Mouse (Mus musculus) liver, adult 2 months (tissue): ENCODE data around the gene Schip1. TPM values are rescaled to one million over a fixed set of nuclear protein-coding genes. Genes with fewer than 3 reads are reported as not detected.

ENCODE experiments used
- DNase-seq: peaks from one replicate; pipeline ENCODE4 v3.0.0-alpha.2; 2011; ENCODE audit warnings: low read depth, low spot score; ENCODE audit errors: extremely low read depth
- H3K27ac ChIP-seq: fragments of 200-500 bp; replicated peaks from 2 replicates; pipeline ENCODE4 v1.5.1; 2012; ENCODE audit warnings: low read depth, mild to moderate bottlenecking, control low read depth, inconsistent platforms, low read length; ENCODE audit not compliant: insufficient read depth
- H3K27me3 ChIP-seq: fragments of 200-500 bp; 2 replicates; pipeline ENCODE4 v1.6.1; 2012; ENCODE audit warnings: mild to moderate bottlenecking, moderate library complexity, low read length, inconsistent platforms; ENCODE audit not compliant: control insufficient read depth, insufficient read depth
- H3K36me3 ChIP-seq: fragments of 200-500 bp; 2 replicates; pipeline ENCODE4 v1.6.1; 2012; ENCODE audit warnings: low read length, inconsistent platforms; ENCODE audit not compliant: control insufficient read depth, insufficient read depth
- H3K4me1 ChIP-seq: fragments of 200-500 bp; 2 replicates; pipeline ENCODE4 v1.6.1; 2011; ENCODE audit warnings: low read length; ENCODE audit not compliant: control insufficient read depth, insufficient read depth
- H3K4me3 ChIP-seq: fragments of 200-500 bp; 2 replicates; pipeline ENCODE4 v1.5.1; 2011; ENCODE audit warnings: low read depth, mild to moderate bottlenecking, control low read depth, low read length, moderate library complexity; ENCODE audit not compliant: insufficient read depth
- H3K79me2 ChIP-seq: fragments of 200-500 bp; 2 replicates; pipeline ENCODE4 v1.6.1; 2012; ENCODE audit warnings: inconsistent platforms, mild to moderate bottlenecking, low read length, moderate library complexity; ENCODE audit not compliant: control insufficient read depth, insufficient read depth
- H3K9ac ChIP-seq: fragments of 200-500 bp; 2 replicates; pipeline ENCODE4 v1.6.1; 2012; ENCODE audit warnings: low read depth, mild to moderate bottlenecking, control low read depth, inconsistent platforms, low read length
- CTCF ChIP-seq: fragments of 200-500 bp; IDR thresholded peaks from 2 replicates; pipeline ENCODE4 v1.5.1; 2011; ENCODE audit warnings: low read depth, low read length, control low read depth
- POLR2A ChIP-seq: fragments of 200-500 bp; IDR thresholded peaks from 2 replicates; pipeline ENCODE4 v1.6.1; 2011; ENCODE audit warnings: low read length, control low read depth; ENCODE audit not compliant: insufficient read depth; ENCODE audit errors: extremely low read depth
- WGBS: fragments of 180-500 bp; shearing (Covaris S2); methylation state at CpG from one replicate; pipeline ENCODE4 v1.1.7; 2018; 5-methylcytosine and 5-hydroxymethylcytosine counted together
- polyA plus RNA-seq: library from polyadenylated mRNA; depleted of rRNA; stranded (reverse); fragments of >200 nt; gene quantifications from 2 replicates; pipeline ENCODE4 v1.2.3, GENCODE M21; 2012
- total RNA-seq: library from RNA; depleted of rRNA; stranded (reverse); fragments of >200 nt; gene quantifications from 2 replicates; pipeline ENCODE4 v1.2.3, GENCODE M21; 2014

The Schip1 gene
- total and polyA plus RNA-seq, 2 experiments, result 0.48 to 1.6 TPM

GRCm38 (mm10) chr3:68470622-68471021 is 406.0 kb downstream of the Schip1 start:
- Histone ChIP-seq H3K9ac (no peak overlapping the region), H3K79me2 (no peaks in the 10 kb centered on the region), H3K4me1 (no peaks in the 10 kb centered on the region), H3K27me3 (no peaks in the 10 kb centered on the region; the same call in 1 of the 2 replicates), H3K4me3 (no peak overlapping the region), H3K36me3 (no peaks in the 10 kb centered on the region), H3K27ac (no peak overlapping the region)
- 66% methylated on average over 5 of the region's 5 CpGs for WGBS
- DNase-seq, result no peak
- TF ChIP-seq CTCF (no peak), POLR2A (no peak)

GRCm38 (mm10) chr3:68476336-68476735 is 411.7 kb downstream of the Schip1 start:
- 84% methylated on average over 7 of the region's 7 CpGs for WGBS
- Histone ChIP-seq H3K4me3 (no peak overlapping the region), H3K4me1 (no peaks in the 10 kb centered on the region), H3K36me3 (no peaks in the 10 kb centered on the region), H3K27me3 (no peaks in the 10 kb centered on the region), H3K79me2 (no peaks in the 10 kb centered on the region), H3K27ac (no peak overlapping the region), H3K9ac (no peak overlapping the region)
- DNase-seq, result no peak
- TF ChIP-seq POLR2A (no peak), CTCF (no peak)

GRCm38 (mm10) chr3:68477478-68477877 is 412.9 kb downstream of the Schip1 start:
- Histone ChIP-seq H3K79me2 (no peaks in the 10 kb centered on the region), H3K36me3 (no peaks in the 10 kb centered on the region), H3K27ac (no peak overlapping the region), H3K4me3 (no peak overlapping the region), H3K4me1 (no peaks in the 10 kb centered on the region), H3K27me3 (no peaks in the 10 kb centered on the region), H3K9ac (no peak overlapping the region)
- TF ChIP-seq POLR2A, result no peak
- TF ChIP-seq CTCF, result no peak
- WGBS, result 80% methylated on average over 2 of the region's 2 CpGs
- no peak for DNase-seq

GRCm38 (mm10) chr3:68479266-68479665 is 414.7 kb downstream of the Schip1 start:
- H3K27ac ChIP-seq, result no peak overlapping the region
- TF ChIP-seq POLR2A (no peak), CTCF (no peak)

GRCm38 (mm10) chr3:68483517-68483916 is 418.9 kb downstream of the Schip1 start:
- Histone ChIP-seq H3K36me3 (no peaks in the 10 kb centered on the region), H3K4me3 (no peak overlapping the region), H3K27ac (no peak overlapping the region), H3K4me1 (no peaks in the 10 kb centered on the region), H3K9ac (no peak overlapping the region), H3K27me3 (no peaks in the 10 kb centered on the region), H3K79me2 (no peaks in the 10 kb centered on the region)
- DNase-seq, result no peak
- TF ChIP-seq CTCF (no peak), POLR2A (no peak)
- WGBS, result 90% methylated on average over 3 of the region's 3 CpGs

More at GRCm38 (mm10) chr3:68479266-68479665, 414.7 kb downstream of the Schip1 start:
- Histone ChIP-seq H3K79me2 (no peaks in the 10 kb centered on the region), H3K9ac (no peak overlapping the region), H3K4me3 (no peak overlapping the region), H3K4me1 (no peaks in the 10 kb centered on the region), H3K27me3 (no peaks in the 10 kb centered on the region), H3K36me3 (no peaks in the 10 kb centered on the region)
- no peak for DNase-seq
- WGBS, result 91% methylated on average over 6 of the region's 6 CpGs

- 92% methylated on average over 9 of the region's 9 CpGs for WGBS
- Histone ChIP-seq H3K27ac (no peak overlapping the region), H3K4me3 (no peak overlapping the region), H3K36me3 (no peaks in the 10 kb centered on the region), H3K27me3 (no peaks in the 10 kb centered on the region), H3K4me1 (no peaks in the 10 kb centered on the region), H3K79me2 (no peaks in the 10 kb centered on the region), H3K9ac (no peak overlapping the region)
- TF ChIP-seq CTCF (no peak), POLR2A (no peak)
- no peak for DNase-seq
These were observed 419.4 kb downstream of the Schip1 start for GRCm38 (mm10) chr3:68484021-68484420.
